Mouse (Mus musculus): ENCODE data around the gene Lrrc8b. TPM values are rescaled to one million over a fixed set of nuclear protein-coding genes. Genes with fewer than 3 reads are reported as not detected.
A peak's percentile ranks its signal among the peaks of the same experiment; 100 is the strongest.

Gene Lrrc8b
- total RNA-seq, 2 experiments from 2014 or later: 62.8 to 66.4 TPM

DNA sequence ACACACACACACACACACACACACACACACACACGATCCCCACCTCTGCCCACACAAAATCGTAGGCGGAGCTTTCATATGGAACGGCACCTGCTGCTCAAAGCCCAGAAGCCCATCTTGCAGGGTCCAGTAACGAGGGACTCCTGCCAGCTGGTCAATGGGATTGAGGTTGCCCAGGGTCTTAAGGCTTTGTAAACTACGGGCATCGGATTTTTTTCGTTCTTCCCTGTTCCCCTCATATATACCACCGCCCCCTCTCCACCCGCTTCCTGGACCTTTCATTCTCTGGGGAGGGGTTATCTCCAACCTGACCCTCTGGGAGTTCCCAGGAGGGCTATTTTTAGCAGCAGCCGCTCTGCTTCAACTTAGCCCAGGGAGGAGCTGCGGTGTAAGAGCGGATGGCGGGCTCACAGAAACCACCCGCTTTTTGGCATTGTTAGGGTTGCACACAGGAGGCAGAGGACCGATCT is 103.1 kb downstream of the Lrrc8b start:
- DNase-seq: no peak

DNA sequence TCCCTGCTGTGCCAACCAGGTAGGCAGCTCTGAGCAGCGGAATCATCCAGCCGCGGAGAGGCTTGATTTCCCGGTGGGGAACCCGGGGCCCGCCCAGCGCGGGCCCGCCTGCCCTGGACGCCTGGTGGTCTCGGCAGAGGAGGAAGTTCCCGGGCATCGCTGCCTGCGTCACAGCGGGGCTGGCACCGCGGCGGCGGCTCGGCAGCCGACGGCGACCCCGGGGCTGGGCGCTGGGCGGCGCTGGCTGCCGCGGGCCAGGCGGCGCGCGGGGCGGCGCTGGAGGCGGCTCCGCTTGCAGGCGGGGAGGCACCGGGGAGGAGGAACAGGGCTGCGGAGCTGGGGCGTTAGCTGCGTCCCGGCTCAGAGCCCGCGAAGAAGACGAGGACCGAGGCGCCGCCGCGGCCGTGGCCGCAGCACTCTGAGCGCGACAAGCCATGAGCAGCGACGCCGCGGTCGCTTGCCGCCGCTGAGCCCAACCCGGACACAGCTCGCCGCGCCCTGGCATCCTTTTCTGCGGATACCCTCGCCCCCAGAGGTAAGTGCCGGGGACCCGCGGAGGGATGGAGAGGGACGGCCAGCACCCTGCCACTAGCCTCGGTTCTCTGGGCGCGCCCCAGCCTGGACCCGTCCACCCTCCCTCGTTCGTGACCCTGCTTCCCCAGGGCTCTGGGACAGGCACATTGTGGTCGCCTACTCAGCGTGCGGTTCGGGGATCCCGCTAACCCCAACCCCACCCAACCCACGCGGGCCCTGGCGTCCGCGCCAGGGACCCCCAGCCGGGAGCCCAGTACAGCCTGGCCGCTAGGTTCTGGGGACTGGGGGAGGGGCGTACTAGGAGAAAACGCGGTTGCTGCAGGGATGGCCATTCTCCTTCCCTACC is 103.8 kb downstream of the Lrrc8b start, which contains the start of gene Lrrc8c:
Lrrc8c (plus strand) TSS at position 293 of the 880 bp plus-strand sequence.
- peak; percentile 92 for DNase-seq

DNA sequence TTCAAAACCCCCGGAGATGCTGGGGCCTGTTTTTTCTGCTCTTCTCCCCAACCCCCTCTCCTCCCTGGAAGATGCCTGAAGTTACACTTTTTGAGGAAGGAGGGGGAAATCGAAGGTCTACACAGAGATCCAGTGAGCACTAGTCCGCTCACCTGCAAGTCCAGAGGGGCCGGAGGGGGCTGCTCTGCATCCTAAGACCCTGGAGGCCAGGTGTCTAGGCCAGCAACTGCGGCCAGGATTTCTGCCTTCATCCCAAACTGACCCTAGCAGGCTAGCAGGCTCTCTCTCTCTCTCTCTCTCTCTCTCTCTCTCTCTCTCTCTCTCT is 104.4 kb downstream of the Lrrc8b start:
- DNase-seq: no peak

DNA sequence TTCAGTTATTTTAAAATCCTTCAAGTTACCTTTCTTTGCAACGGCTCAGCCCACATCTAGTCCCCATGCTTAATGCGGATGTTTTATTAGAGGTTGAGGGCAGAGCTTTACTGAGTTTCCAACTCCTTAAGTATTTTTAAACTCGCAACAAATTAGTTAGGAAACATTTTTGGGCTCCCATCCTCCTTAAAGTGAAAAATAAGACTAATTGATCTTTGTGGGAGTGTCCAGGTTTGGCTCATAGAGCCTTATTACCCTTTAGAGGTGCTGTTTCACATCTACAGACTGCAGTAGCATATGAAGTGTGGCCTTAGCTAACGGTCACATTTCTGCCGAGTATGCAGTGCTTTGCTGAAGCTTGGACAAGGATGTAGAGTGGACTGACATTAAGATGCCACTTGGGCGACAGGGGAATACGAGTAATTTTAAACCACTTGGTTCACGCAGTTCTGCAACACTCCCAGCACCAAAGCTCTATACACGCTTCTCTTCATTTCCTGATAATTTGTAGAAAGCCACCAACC is 104.9 kb downstream of the Lrrc8b start:
- DNase-seq: no peak

DNA sequence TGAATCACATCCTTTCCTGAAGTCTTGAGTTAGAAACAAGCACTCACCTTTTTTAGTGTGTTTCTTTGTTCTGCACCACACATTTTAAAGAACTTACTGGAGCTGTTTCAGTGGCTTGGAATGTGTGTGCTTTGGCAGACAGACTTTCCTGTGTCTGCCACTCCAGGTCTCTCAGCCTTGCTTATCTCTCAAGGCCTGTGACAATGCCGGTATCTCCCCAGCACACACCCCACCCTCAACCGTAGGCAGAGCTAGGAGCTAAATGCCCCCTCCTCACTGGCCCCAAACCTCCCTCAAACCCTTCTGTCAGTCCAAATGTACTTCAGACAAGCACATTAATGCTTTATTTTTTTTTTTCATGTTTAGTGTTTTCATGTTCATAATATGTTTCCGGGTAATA is 107.9 kb downstream of the Lrrc8b start:
- DNase-seq: no peak

DNA sequence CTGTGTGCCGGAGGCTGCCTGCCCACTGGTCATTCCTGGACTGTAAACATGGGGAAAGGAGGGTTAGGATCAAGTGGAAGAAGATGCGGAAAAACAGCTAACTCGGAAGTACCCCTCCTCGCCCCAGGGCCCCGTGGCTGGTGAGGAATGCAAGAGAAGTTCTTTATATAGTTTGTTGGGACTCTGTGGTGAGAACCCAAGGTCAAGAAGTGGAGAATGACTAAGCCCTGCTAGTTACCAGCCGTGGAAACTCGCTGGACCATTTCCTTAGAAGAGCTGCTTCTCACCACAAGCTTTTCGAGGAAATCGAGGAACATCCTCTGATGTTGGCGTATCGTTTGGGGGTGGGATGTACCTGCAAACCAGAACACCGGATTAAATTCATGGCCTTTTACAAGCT is 109.4 kb downstream of the Lrrc8b start:
- no peak for DNase-seq

DNA sequence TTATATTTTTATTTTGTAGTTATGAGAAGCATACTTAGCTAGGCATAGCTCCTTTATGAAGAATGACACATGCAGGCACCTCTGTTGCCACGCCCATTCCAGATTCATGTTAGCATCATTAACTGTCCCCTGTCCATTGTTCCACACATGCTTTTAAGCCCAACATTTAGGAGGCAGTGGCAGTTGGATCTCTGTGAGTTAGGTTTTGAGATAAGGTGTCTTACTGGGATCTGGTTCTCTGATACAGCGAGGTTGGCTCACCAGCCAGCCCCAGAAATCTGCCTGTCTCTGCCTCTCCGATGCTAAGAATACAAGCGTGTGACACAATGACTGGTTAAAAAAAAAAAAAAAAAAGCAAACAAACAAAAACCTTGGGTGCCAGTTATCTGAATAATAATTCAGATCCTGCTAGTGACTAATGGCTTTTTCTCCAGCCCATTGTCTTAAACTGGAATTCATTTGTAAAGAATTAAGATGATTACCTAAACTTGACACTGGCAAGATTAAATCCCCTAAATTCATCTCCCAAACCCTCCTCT is 110.6 kb downstream of the Lrrc8b start:
- no peak for DNase-seq

DNA sequence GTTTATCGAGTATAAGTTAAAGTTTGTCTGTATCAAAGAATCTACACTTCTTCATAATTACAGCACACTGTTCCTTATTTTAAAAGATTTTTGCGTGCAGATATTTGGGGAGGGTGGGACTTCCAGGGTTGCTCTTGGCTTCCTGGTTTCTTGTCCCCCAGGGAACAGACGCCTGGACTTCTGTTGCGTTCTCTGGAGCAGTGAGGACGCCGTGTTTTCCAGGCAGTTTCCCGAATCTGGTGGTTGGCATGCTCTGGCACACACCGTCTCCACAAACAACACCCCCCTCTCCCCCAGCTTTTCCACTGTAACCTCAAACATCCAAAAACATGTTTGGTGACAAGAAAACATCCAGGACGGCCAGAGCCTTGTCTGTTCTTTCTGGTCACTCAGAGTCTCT is 111.2 kb downstream of the Lrrc8b start:
- DNase-seq: no peak

DNA sequence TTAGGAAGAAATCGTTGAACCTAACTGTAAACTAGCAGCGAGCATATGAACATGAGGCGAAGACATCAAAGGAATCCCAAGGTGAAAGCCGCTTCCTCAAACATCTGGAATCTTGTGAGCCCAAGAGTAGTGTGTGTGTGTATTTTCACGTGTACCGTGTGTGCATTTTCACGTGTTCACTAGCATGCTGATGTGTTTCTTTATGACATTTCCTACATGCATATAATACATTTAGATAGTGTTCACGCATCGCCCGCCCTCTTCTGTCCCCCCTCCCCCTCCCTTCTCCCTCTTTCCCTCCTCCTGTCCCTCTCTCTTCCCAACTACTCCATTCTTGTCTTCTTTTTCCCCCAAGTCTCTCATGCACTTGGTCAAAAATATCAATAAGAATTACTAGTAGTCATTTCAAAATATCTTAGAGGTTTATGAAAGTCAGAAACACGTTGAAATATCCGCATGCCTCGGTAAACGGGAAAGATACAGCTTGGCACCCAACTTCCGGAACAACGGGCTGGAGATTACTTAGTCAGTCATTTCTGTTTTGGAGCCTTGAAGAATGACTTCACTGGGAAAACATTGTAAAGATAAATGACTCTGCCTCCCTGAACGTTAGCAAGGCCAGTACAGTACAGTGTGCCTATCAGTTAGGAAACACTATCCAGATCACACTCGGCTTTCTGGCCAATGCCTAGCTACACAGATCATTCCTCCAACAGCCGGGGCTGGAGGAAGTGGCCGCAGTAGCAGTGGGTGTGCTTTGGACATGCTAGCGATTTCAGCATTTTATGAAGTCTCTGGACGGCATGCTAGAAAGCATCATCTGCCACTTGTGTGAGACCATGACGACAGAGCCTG is 112.1 kb downstream of the Lrrc8b start:
- DNase-seq: peak; percentile 62

DNA sequence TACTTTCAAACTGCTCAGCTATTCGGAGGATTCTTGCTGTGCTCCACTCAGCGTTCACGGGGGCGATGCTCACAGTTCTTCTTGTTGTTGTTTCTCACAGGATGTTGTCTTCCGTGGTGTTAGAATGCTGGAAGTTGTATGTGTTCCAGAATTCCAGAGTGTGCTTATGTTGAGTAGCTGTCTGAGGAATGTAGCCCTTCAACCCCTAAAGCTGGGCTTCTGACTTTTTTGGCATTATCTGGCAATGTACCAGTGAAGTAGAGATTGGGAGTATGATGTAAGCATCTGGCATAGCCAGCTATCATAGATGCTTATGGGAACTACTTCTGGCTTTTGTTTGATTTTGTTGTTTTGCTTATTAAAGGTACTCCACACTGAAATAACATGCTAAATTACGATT is 115.0 kb downstream of the Lrrc8b start:
- no peak for DNase-seq

DNA sequence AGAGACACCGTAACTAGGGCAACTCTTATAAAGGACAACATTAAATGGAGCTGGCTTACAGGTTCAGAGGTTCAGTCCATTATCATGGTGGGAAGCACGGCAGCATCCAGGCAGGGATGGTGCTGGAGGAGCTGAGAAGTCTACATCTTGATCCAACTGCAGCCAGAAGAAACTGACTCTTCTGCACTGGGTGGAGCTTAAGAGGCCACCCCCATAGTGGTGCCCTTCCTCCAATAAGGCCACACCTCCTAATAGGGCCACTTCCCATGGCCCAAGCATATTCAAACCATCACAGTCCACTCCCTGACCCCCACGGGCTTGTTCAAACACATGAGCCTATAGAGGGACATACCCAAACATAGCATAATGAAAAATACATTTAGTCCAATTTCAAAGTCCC is 119.6 kb downstream of the Lrrc8b start:
- DNase-seq: no peak

DNA sequence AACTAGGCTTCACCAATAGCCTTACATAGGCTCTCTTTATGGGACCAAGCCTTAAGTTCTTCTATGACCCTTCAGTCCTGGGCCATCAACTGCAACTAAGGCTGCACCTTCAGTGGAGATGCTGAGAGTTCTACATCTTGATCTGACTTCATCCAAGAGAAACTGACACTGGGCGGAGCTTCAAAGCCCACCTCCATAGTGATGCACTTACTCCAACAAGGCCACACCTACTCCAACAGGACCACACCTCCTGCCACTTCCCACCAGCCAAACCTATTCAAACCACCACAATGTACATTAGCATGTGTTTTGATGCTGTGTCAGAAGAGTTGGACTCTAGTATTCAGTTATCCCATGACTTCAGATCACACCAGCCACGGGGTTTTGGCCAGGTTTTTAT is 120.6 kb downstream of the Lrrc8b start:
- no peak for DNase-seq

DNA sequence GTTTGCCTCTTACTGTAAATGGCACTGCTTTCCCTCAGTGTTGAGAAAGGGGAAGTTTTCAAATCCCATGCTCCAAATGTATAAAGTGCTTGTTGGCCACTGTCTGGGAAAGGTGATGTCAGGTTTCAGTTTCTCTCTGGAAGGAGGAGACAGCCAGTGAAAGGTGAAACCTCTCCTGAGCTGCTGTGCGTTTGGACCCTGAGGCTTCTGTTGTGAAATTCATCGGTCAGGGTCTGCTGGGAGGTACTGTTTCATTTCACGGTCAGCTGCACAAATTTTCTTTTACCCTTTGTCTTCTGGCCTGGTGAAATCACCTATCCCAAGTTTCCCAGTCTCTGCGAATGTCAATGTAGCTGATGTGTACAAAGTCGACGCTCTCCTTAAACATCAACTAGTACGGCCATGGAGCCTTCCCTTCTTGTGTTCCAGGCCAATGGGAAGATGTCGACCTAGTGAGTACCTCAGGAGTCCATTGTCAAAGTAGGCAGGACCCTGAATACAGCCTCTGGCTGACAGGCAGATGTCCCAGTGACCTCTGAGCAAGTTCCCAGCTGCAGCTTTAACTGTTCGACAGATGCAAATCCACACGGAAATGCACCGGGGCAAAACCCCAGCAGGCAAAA is 121.6 kb downstream of the Lrrc8b start:
- no peak for DNase-seq

Other genes starting within 250 kb of the Lrrc8b start
- under 1 TPM; 0.36 to 0.88 TPM for gene Gbp10, start 176.2 kb upstream of the Lrrc8b start, total RNA-seq (2021)
- gene Gm43302, start 122.1 kb upstream of the Lrrc8b start, total RNA-seq (2021): under 1 TPM in 1 of 2 experiments, not detected in 1; 0.09 TPM
- 1 to 10 TPM; 6.3 to 7.6 TPM for gene Gbp6, start 122.1 kb upstream of the Lrrc8b start, total RNA-seq (2021)
- gene Lrrc8c, start 103.6 kb downstream of the Lrrc8b start, total RNA-seq (2021): 10 to 100 TPM; 27.1 to 28.4 TPM

All from adrenal gland, postnatal 10 days (tissue).